Mouse (Mus musculus): ENCODE results near the gene Chga. TPM values are rescaled to one million over a fixed set of nuclear protein-coding genes. Genes with fewer than 3 reads are reported as not detected.
A peak's percentile ranks its signal among the peaks of the same experiment; 100 is the strongest.

The Chga gene
- polyA plus RNA-seq, 1 experiment = 12.4 TPM

- no peak for DNase-seq
These were observed 26.8 kb upstream of the Chga start for GRCm38 (mm10) chr12:102527989-102528388.

GRCm38 (mm10) chr12:102535796-102536195, 19.0 kb upstream of the Chga start:
- H3K36me3 ChIP-seq (ENCODE audit: control insufficient read depth, insufficient read depth, low read length) = no peaks in the 10 kb centered on the region
- no peaks in the 10 kb centered on the region for H3K27me3 ChIP-seq (ENCODE audit: control insufficient read depth, insufficient read depth, low read length)
- no peak overlapping the region; the same call in 1 of the 2 replicates for H3K27ac ChIP-seq (ENCODE audit: control insufficient read depth, insufficient read depth, low read length)
- H3K4me3 ChIP-seq (ENCODE audit: control insufficient read depth, insufficient read depth, low read length) = no peak overlapping the region
- WGBS = 93% methylated on average over 1 of the region's 1 CpGs
- no peaks in the 10 kb centered on the region for H3K4me1 ChIP-seq (replicated peaks; ENCODE audit: control insufficient read depth, insufficient read depth, low read length)
- TF ChIP-seq CTCF (IDR thresholded peaks at IDR 0.05; ENCODE audit: borderline replicate concordance, control insufficient read depth, extremely low read depth, insufficient read depth, low read length, poor library complexity) = no peak
- TF ChIP-seq POLR2A (IDR thresholded peaks at IDR 0.05; ENCODE audit: control insufficient read depth, extremely low read depth, insufficient read depth, low read length, poor library complexity) = no peak
- no peak for DNase-seq

More at GRCm38 (mm10) chr12:102527989-102528388, 26.8 kb upstream of the Chga start:
- Histone ChIP-seq H3K27ac (ENCODE audit: control insufficient read depth, insufficient read depth, low read length) (no peak overlapping the region), H3K27me3 (ENCODE audit: control insufficient read depth, insufficient read depth, low read length) (no peaks in the 10 kb centered on the region), H3K36me3 (ENCODE audit: control insufficient read depth, insufficient read depth, low read length) (no peaks in the 10 kb centered on the region), H3K4me1 (replicated peaks; ENCODE audit: control insufficient read depth, insufficient read depth, low read length) (no peaks in the 10 kb centered on the region), H3K4me3 (ENCODE audit: control insufficient read depth, insufficient read depth, low read length) (no peak overlapping the region)
- WGBS = 83% methylated on average over 5 of the region's 5 CpGs
- no peak for TF ChIP-seq POLR2A (IDR thresholded peaks at IDR 0.05; ENCODE audit: control insufficient read depth, extremely low read depth, insufficient read depth, low read length, poor library complexity)
- no peak for TF ChIP-seq CTCF (IDR thresholded peaks at IDR 0.05; ENCODE audit: borderline replicate concordance, control insufficient read depth, extremely low read depth, insufficient read depth, low read length, poor library complexity)

GRCm38 (mm10) chr12:102540278-102540677, 14.5 kb upstream of the Chga start:
- Histone ChIP-seq H3K27me3 (ENCODE audit: control insufficient read depth, insufficient read depth, low read length) (no peaks in the 10 kb centered on the region), H3K27ac (ENCODE audit: control insufficient read depth, insufficient read depth, low read length) (no peak overlapping the region), H3K36me3 (ENCODE audit: control insufficient read depth, insufficient read depth, low read length) (no peaks in the 10 kb centered on the region), H3K4me1 (replicated peaks; ENCODE audit: control insufficient read depth, insufficient read depth, low read length) (no peaks in the 10 kb centered on the region), H3K4me3 (ENCODE audit: control insufficient read depth, insufficient read depth, low read length) (no peak overlapping the region)
- TF ChIP-seq POLR2A (IDR thresholded peaks at IDR 0.05; ENCODE audit: control insufficient read depth, extremely low read depth, insufficient read depth, low read length, poor library complexity) = no peak
- no peak for TF ChIP-seq CTCF (IDR thresholded peaks at IDR 0.05; ENCODE audit: borderline replicate concordance, control insufficient read depth, extremely low read depth, insufficient read depth, low read length, poor library complexity)
- 89% methylated on average over 8 of the region's 8 CpGs for WGBS
- DNase-seq = no peak

- DNase-seq = no peak
- WGBS = 96% methylated on average over 7 of the region's 7 CpGs
- no peaks in the 10 kb centered on the region for H3K36me3 ChIP-seq (ENCODE audit: control insufficient read depth, insufficient read depth, low read length)
- TF ChIP-seq CTCF (IDR thresholded peaks at IDR 0.05; ENCODE audit: borderline replicate concordance, control insufficient read depth, extremely low read depth, insufficient read depth, low read length, poor library complexity) (no peak), POLR2A (IDR thresholded peaks at IDR 0.05; ENCODE audit: control insufficient read depth, extremely low read depth, insufficient read depth, low read length, poor library complexity) (no peak)
- H3K27ac ChIP-seq (ENCODE audit: control insufficient read depth, insufficient read depth, low read length) = no peak overlapping the region
- H3K27me3 ChIP-seq (ENCODE audit: control insufficient read depth, insufficient read depth, low read length) = no peaks in the 10 kb centered on the region
- no peak overlapping the region for H3K4me3 ChIP-seq (ENCODE audit: control insufficient read depth, insufficient read depth, low read length)
- no peaks in the 10 kb centered on the region for H3K4me1 ChIP-seq (replicated peaks; ENCODE audit: control insufficient read depth, insufficient read depth, low read length)
These were observed 13.6 kb upstream of the Chga start for GRCm38 (mm10) chr12:102541168-102541567.

GRCm38 (mm10) chr12:102545122-102545521, 9.6 kb upstream of the Chga start:
- no peaks in the 10 kb centered on the region for H3K36me3 ChIP-seq (ENCODE audit: control insufficient read depth, insufficient read depth, low read length)
- no peaks in the 10 kb centered on the region for H3K27me3 ChIP-seq (ENCODE audit: control insufficient read depth, insufficient read depth, low read length)
- 85% methylated on average over 6 of the region's 6 CpGs for WGBS
- no peak overlapping the region for H3K4me3 ChIP-seq (ENCODE audit: control insufficient read depth, insufficient read depth, low read length)
- no peak overlapping the region for H3K27ac ChIP-seq (ENCODE audit: control insufficient read depth, insufficient read depth, low read length)
- no peak for TF ChIP-seq POLR2A (IDR thresholded peaks at IDR 0.05; ENCODE audit: control insufficient read depth, extremely low read depth, insufficient read depth, low read length, poor library complexity)
- no peak for TF ChIP-seq CTCF (IDR thresholded peaks at IDR 0.05; ENCODE audit: borderline replicate concordance, control insufficient read depth, extremely low read depth, insufficient read depth, low read length, poor library complexity)
- no peaks in the 10 kb centered on the region for H3K4me1 ChIP-seq (replicated peaks; ENCODE audit: control insufficient read depth, insufficient read depth, low read length)
- DNase-seq = no peak

- no peaks in the 10 kb centered on the region; the same call in 1 of the 2 replicates for H3K27me3 ChIP-seq (ENCODE audit: control insufficient read depth, insufficient read depth, low read length)
- 5% methylated on average over 11 of the region's 11 CpGs for WGBS
- DNase-seq = peak; percentile 63
These were observed 4.2 kb upstream of the Chga start for GRCm38 (mm10) chr12:102550529-102550928.

GRCm38 (mm10) chr12:102551186-102551585, 3.6 kb upstream of the Chga start:
- DNase-seq = no peak
- no peak for TF ChIP-seq POLR2A (IDR thresholded peaks at IDR 0.05; ENCODE audit: control insufficient read depth, extremely low read depth, insufficient read depth, low read length, poor library complexity)
- no peak for TF ChIP-seq CTCF (IDR thresholded peaks at IDR 0.05; ENCODE audit: borderline replicate concordance, control insufficient read depth, extremely low read depth, insufficient read depth, low read length, poor library complexity)

More at GRCm38 (mm10) chr12:102550529-102550928, 4.2 kb upstream of the Chga start:
- Histone ChIP-seq H3K4me1 (replicated peaks; ENCODE audit: control insufficient read depth, insufficient read depth, low read length) (no peaks in the 10 kb centered on the region), H3K36me3 (ENCODE audit: control insufficient read depth, insufficient read depth, low read length) (no peaks in the 10 kb centered on the region), H3K27ac (ENCODE audit: control insufficient read depth, insufficient read depth, low read length) (no peak overlapping the region), H3K4me3 (ENCODE audit: control insufficient read depth, insufficient read depth, low read length) (no peak overlapping the region)
- no peak for TF ChIP-seq POLR2A (IDR thresholded peaks at IDR 0.05; ENCODE audit: control insufficient read depth, extremely low read depth, insufficient read depth, low read length, poor library complexity)
- no peak for TF ChIP-seq CTCF (IDR thresholded peaks at IDR 0.05; ENCODE audit: borderline replicate concordance, control insufficient read depth, extremely low read depth, insufficient read depth, low read length, poor library complexity)

More at GRCm38 (mm10) chr12:102551186-102551585, 3.6 kb upstream of the Chga start:
- Histone ChIP-seq H3K27me3 (ENCODE audit: control insufficient read depth, insufficient read depth, low read length) (no peaks in the 10 kb centered on the region; the same call in 1 of the 2 replicates), H3K4me3 (ENCODE audit: control insufficient read depth, insufficient read depth, low read length) (no peak overlapping the region), H3K36me3 (ENCODE audit: control insufficient read depth, insufficient read depth, low read length) (no peaks in the 10 kb centered on the region), H3K27ac (ENCODE audit: control insufficient read depth, insufficient read depth, low read length) (no peak overlapping the region), H3K4me1 (replicated peaks; ENCODE audit: control insufficient read depth, insufficient read depth, low read length) (no peaks in the 10 kb centered on the region)
- 94% methylated on average over 3 of the region's 3 CpGs for WGBS
